Mouse (Mus musculus): Measurements from ENCODE around the gene Zhx3.

The Zhx3 gene

GRCm38 (mm10) chr2:160882436-160882835 is 9.6 kb upstream of the Zhx3 start:
- DNase-seq (ENCODE audit: low spot score), result no peak

GRCm38 (mm10) chr2:160881462-160882101 is 8.8 kb upstream of the Zhx3 start:
- no peak for DNase-seq (ENCODE audit: low spot score)

GRCm38 (mm10) chr2:160880453-160881195 is 7.8 kb upstream of the Zhx3 start, which contains the start of gene Lpin3:
Gene Lpin3, plus strand, starts transcription at chr2:160880670.
- no peak for DNase-seq (ENCODE audit: low spot score)

- DNase-seq (ENCODE audit: low spot score), result peak; percentile 29
These were observed 3.3 kb upstream of the Zhx3 start for GRCm38 (mm10) chr2:160876115-160876514.

- no peak for DNase-seq (ENCODE audit: low spot score)
These were observed 1.6 kb upstream of the Zhx3 start for GRCm38 (mm10) chr2:160874231-160874877.

GRCm38 (mm10) chr2:160872395-160872794 is 403 bp downstream of the Zhx3 start:
- DNase-seq (ENCODE audit: low spot score), result peak; percentile 50

- no peak for DNase-seq (ENCODE audit: low spot score)
These were observed 1.5 kb downstream of the Zhx3 start for GRCm38 (mm10) chr2:160871310-160871709.

- DNase-seq (ENCODE audit: low spot score), result no peak
These were observed 3.4 kb downstream of the Zhx3 start for GRCm38 (mm10) chr2:160869446-160869845.

GRCm38 (mm10) chr2:160865266-160865665 is 7.5 kb downstream of the Zhx3 start:
- DNase-seq (ENCODE audit: low spot score), result no peak

GRCm38 (mm10) chr2:160864112-160864511 is 8.7 kb downstream of the Zhx3 start:
- DNase-seq (ENCODE audit: low spot score), result no peak

GRCm38 (mm10) chr2:160860363-160860762 is 12.4 kb downstream of the Zhx3 start:
- DNase-seq (ENCODE audit: low spot score), result no peak

GRCm38 (mm10) chr2:160856359-160857102 is 16.3 kb downstream of the Zhx3 start:
- no peak for DNase-seq (ENCODE audit: low spot score)

- DNase-seq (ENCODE audit: low spot score), result no peak
These were observed 18.1 kb downstream of the Zhx3 start for GRCm38 (mm10) chr2:160854687-160855086.

- no peak for DNase-seq (ENCODE audit: low spot score)
These were observed 22.4 kb downstream of the Zhx3 start for GRCm38 (mm10) chr2:160850360-160850759.

- DNase-seq (ENCODE audit: low spot score), result no peak
These were observed 23.1 kb downstream of the Zhx3 start for GRCm38 (mm10) chr2:160849617-160850240.

- DNase-seq (ENCODE audit: low spot score), result no peak
These were observed 24.6 kb downstream of the Zhx3 start for GRCm38 (mm10) chr2:160848186-160848585.

- no peak for DNase-seq (ENCODE audit: low spot score)
These were observed 25.1 kb downstream of the Zhx3 start for GRCm38 (mm10) chr2:160847664-160848063.

GRCm38 (mm10) chr2:160840838-160841237 is 32.0 kb downstream of the Zhx3 start:
- DNase-seq (ENCODE audit: low spot score), result no peak

GRCm38 (mm10) chr2:160810802-160811201 is 62.0 kb downstream of the Zhx3 start:
- DNase-seq (ENCODE audit: low spot score), result no peak

- DNase-seq (ENCODE audit: low spot score), result no peak
These were observed 62.4 kb downstream of the Zhx3 start for GRCm38 (mm10) chr2:160810376-160810775.

- DNase-seq (ENCODE audit: low spot score), result no peak
These were observed 66.7 kb downstream of the Zhx3 start for GRCm38 (mm10) chr2:160806091-160806521.
